In the genomic region with DNA sequence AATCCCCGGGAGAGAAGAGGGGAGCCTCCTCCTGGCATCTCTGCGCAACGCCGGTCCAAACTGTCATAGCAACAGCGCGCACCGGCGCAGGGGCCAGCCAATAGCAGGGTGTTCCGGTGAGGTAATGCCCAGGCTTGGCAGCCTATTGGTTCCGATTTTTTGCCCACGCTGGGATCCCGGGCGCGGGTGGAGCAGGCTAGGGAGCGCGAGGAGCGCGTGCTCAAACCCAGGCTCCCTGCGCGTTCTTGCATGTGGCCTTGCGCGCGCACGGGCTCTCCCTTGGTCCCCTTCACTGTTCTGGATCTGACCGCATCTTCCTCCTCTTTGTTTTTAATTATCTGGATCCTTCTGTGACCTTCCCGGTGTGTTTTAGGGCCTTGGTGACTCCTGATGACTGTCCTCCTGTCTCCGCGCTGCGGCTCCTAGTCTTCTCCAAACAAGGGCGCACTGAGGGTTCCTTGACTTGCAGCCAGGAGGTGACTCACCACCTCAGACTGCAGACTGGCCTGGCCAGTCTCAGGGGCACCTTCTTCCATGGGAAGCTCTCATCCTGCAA, we compare ENCODE assay signal across 8 mouse cellular contexts. TPM values are rescaled to one million over a fixed set of nuclear protein-coding genes. Genes with fewer than 3 reads are reported as not detected.
DNase-seq lines count a peak whose midpoint lies in the region; ATAC-seq and TF ChIP-seq lines count a peak whose summit lies in the region.

No protein-coding gene starts in this region.

- no peaks in the 10 kb centered on the region for H3K27me3 ChIP-seq in cerebellum, adult 2 months (ENCODE audit: control insufficient read depth, insufficient read depth, low read length)
- H3K27me3 ChIP-seq in hindbrain, embryonic 12.5 days = peaks cover 45% of the 10 kb centered on the region

- no peaks in the 10 kb centered on the region for H3K9me3 ChIP-seq in hindbrain, embryonic 12.5 days (replicated peaks)

- peaks cover 34% of the 10 kb centered on the region for H3K4me1 ChIP-seq in cerebellum, adult 2 months (ENCODE audit: control insufficient read depth, insufficient read depth, low read length)
- H3K4me1 ChIP-seq in hindbrain, embryonic 12.5 days = peaks cover 37% of the 10 kb centered on the region

- peak overlapping the region; percentile 52 for H3K4me3 ChIP-seq in cerebellum, adult 2 months (replicated peaks; ENCODE audit: insufficient read depth, low read depth, low read length)
- H3K4me3 ChIP-seq in hindbrain, embryonic 12.5 days = peak overlapping the region; percentile 25

- peak overlapping the region; percentile 82 for H3K27ac ChIP-seq in cerebellum, adult 2 months (ENCODE audit: insufficient read depth, low read length)
- H3K27ac ChIP-seq in hindbrain, embryonic 12.5 days = no peak overlapping the region

- H3K9ac ChIP-seq in hindbrain, embryonic 12.5 days = no peak overlapping the region; the same call in 1 of the 2 replicates

- peak; percentile 76 for ATAC-seq in frontal cortex, adult (ENCODE audit: low TSS enrichment)
- peak; percentile 73 for ATAC-seq in hindbrain, embryonic 12.5 days (ENCODE audit: low FRiP score)

- H3K4me2 ChIP-seq in hindbrain, embryonic 12.5 days (replicated peaks) = peak overlapping the region; percentile 48

- TF ChIP-seq POLR2A in cerebellum, adult 2 months (IDR thresholded peaks at IDR 0.05; ENCODE audit: borderline replicate concordance, insufficient read depth, low read length) = peak; percentile 87; the same call in 1 of the 2 replicates

- H3K36me3 ChIP-seq in hindbrain, embryonic 12.5 days = no peaks in the 10 kb centered on the region

- TF ChIP-seq CTCF in cerebellum, adult 2 months (IDR thresholded peaks at IDR 0.05; ENCODE audit: borderline replicate concordance, insufficient read depth, low read depth, low read length) = no peak

- 1% methylated on average over 30 of the region's 30 CpGs for WGBS in cerebellum, adult 2 months
- WGBS in hindbrain, embryonic 12.5 days = 2% methylated on average over 30 of the region's 30 CpGs

- peak; percentile 91 for DNase-seq in Muller cell, postnatal 12 days (ENCODE audit: inconsistent ontology term)
- peak; percentile 98 to 99 for DNase-seq in cerebellum, adult 2 months
- peak; percentile 92 to 93 for DNase-seq in layer of hippocampus, postnatal 10 days (ENCODE audit: low spot score in 2 of 2)
- DNase-seq in lung, postnatal 14 days = peak; percentile 50
- peak; percentile 97 for DNase-seq in right cerebral cortex, postnatal 36 days (ENCODE audit: low spot score in 2 of 2)
- no peak for DNase-seq in B cell, adult 2 months

RNA-seq across cellular contexts. Expression of gene Laptm5, which starts 51.2 kb away (rescaled TPM):
- polyA plus RNA-seq in cerebellum, adult 2 months (2012; rRNA removed) = 18.9 and 19.0 TPM in 2 replicates
- 22.7 and 23.3 TPM in 2 replicates for polyA plus RNA-seq in hindbrain, embryonic 12.5 days (2016; fragmentation: Nextera tagmentation; extraction: Ambion mirVana)
- 10 to 100 TPM; 27.5 to 28.1 TPM for total RNA-seq in layer of hippocampus, postnatal 10 days (2021)

Comparison
In these comparisons a context has a peak if more than half of its experiments do, and no peak if none do; other contexts are left out.
1. DNase-seq: peak in Muller cell, postnatal 12 days (single experiment), cerebellum, adult 2 months (2 of 2), layer of hippocampus, postnatal 10 days (2 of 2), lung, postnatal 14 days (single experiment) and right cerebral cortex, postnatal 36 days (2 of 2); none in B cell, adult 2 months (0 of 2).